Mouse (Mus musculus) CH12.LX (cell line): ENCODE measurements at regions not wholly inside any gene's neighbourhood (a gene's known extent, or its start where the extent isn't known, plus 50 kb on each side); places are given as distances from the start of the nearest gene placed in this dataset.

ENCODE experiments used
- CTCF ChIP-seq, 2 experiments: IDR thresholded peaks in 1 of 2; conservative IDR thresholded peaks in 1 of 2; 2 replicates each; pipeline ENCODE4 v1.5.1; 2011 to 2012; ENCODE audit warnings: low read depth in 2 of 2, low read length in 2 of 2, improper control_type of control experiment in 1 of 2, inconsistent platforms in 1 of 2, mild to moderate bottlenecking in 1 of 2, moderate library complexity in 1 of 2
- ELF1 ChIP-seq: IDR thresholded peaks from 2 replicates; pipeline ENCODE4 v1.6.1; 2014; ENCODE audit warnings: low read depth, mild to moderate bottlenecking, inconsistent platforms, low read length, improper control_type of control experiment
- HCFC1 ChIP-seq: IDR thresholded peaks from 2 replicates; pipeline ENCODE4 v1.6.1; 2012; ENCODE audit warnings: low read depth, mild to moderate bottlenecking, inconsistent platforms, low read length, improper control_type of control experiment
- MAZ ChIP-seq: IDR thresholded peaks from 2 replicates; pipeline ENCODE4 v1.6.1; 2012; ENCODE audit warnings: low read depth, mild to moderate bottlenecking, inconsistent platforms, low read length, improper control_type of control experiment, moderate library complexity
- MEF2A ChIP-seq: IDR thresholded peaks from 2 replicates; pipeline ENCODE4 v1.6.1; 2014; ENCODE audit warnings: low read depth, mild to moderate bottlenecking, inconsistent platforms, low read length, improper control_type of control experiment, borderline replicate concordance
- NRF1 ChIP-seq: IDR thresholded peaks from 2 replicates; pipeline ENCODE4 v1.6.1; 2014; ENCODE audit warnings: low read depth, mild to moderate bottlenecking, inconsistent platforms, low read length, improper control_type of control experiment, moderate library complexity
- POLR2A ChIP-seq: IDR thresholded peaks from 2 replicates; pipeline ENCODE4 v1.6.1; 2011; ENCODE audit warnings: low read depth, mild to moderate bottlenecking, improper control_type of control experiment, low read length
- POLR2AphosphoS2 ChIP-seq: IDR thresholded peaks from 2 replicates; pipeline ENCODE4 v1.6.1; 2011; ENCODE audit warnings: low read depth, low read length, improper control_type of control experiment
- SMC3 ChIP-seq: IDR thresholded peaks from 2 replicates; pipeline ENCODE4 v1.6.1; 2011; ENCODE audit warnings: low read depth, low read length, improper control_type of control experiment
- USF2 ChIP-seq: conservative IDR thresholded peaks from 2 replicates; pipeline ENCODE4 v1.6.1; 2011; ENCODE audit warnings: low read depth, low read length, improper control_type of control experiment
- ZC3H11A ChIP-seq: IDR thresholded peaks from 2 replicates; pipeline ENCODE4 v1.6.1; 2012; ENCODE audit warnings: low read depth, mild to moderate bottlenecking, inconsistent platforms, low read length, improper control_type of control experiment
- ZNF384 ChIP-seq: IDR thresholded peaks from 2 replicates; pipeline ENCODE4 v1.6.1; 2012; ENCODE audit warnings: low read depth, low read length, improper control_type of control experiment, inconsistent platforms

- TF ChIP-seq MEF2A (no peak), CTCF (conservative IDR thresholded peaks at IDR 0.05 in 1 of 2, IDR thresholded peaks at IDR 0.05 in 1 of 2; ENCODE audit: low read depth in 2 of 2, low read length in 2 of 2) (no peak), NRF1 (no peak), MAZ (no peak), POLR2A (no peak), SMC3 (no peak), USF2 (no peak), ZNF384 (no peak), ELF1 (no peak), POLR2AphosphoS2 (no peak), ZC3H11A (no peak), HCFC1 (no peak)
Observed at GRCm38 (mm10) chr11:42822835-42823234, 212.7 kb upstream of the Gm9972 start.
